Mouse (Mus musculus): ENCODE data around the gene Slc25a34. TPM values are rescaled to one million over a fixed set of nuclear protein-coding genes. Genes with fewer than 3 reads are reported as not detected.

Slc25a34 gene
- polyA plus RNA-seq (2015; fragmentation: Nextera tagmentation; extraction: Ambion mirVana), result 0.14 and 0.15 TPM in 2 replicates

GRCm38 (mm10) chr4:141623666-141624065 lies at the start of gene Slc25a34:
Slc25a34 (minus strand) TSS chr4:141623821.

GRCm38 (mm10) chr4:141664799-141665198 lies 41.2 kb upstream of the Slc25a34 start, which contains the start of gene Plekhm2:
Plekhm2 (minus strand) TSS chr4:141664899.

GRCm38 (mm10) chr4:141618565-141619243 lies 4.9 kb downstream of the Slc25a34 start, which contains the start of gene Tmem82:
Tmem82 (minus strand) TSS chr4:141618633.

GRCm38 (mm10) chr4:141605861-141606260 lies 17.8 kb downstream of the Slc25a34 start, which contains the start of gene Fblim1:
Fblim1 (minus strand) TSS chr4:141606096.

Other genes with a start within 250 kb of the Slc25a34 start
- gene Clcnka, start 225.1 kb downstream of the Slc25a34 start, polyA plus RNA-seq (2015; fragmentation: Nextera tagmentation; extraction: Ambion mirVana), result not detected in 2 replicates
- gene Clcnkb, start 207.8 kb downstream of the Slc25a34 start, polyA plus RNA-seq (2015; fragmentation: Nextera tagmentation; extraction: Ambion mirVana), result 0.12 TPM in 1 of 2 replicates, not detected in the other
- gene Hspb7, start 203.0 kb downstream of the Slc25a34 start, polyA plus RNA-seq (2015; fragmentation: Nextera tagmentation; extraction: Ambion mirVana), result 0.30 and 0.42 TPM in 2 replicates
- not detected in 2 replicates for gene Srarp, start 187.7 kb downstream of the Slc25a34 start, polyA plus RNA-seq (2015; fragmentation: Nextera tagmentation; extraction: Ambion mirVana)
- 9.6 and 13.1 TPM in 2 replicates for gene Zbtb17, start 179.2 kb downstream of the Slc25a34 start, polyA plus RNA-seq (2015; fragmentation: Nextera tagmentation; extraction: Ambion mirVana)
- gene Spen, start 85.2 kb downstream of the Slc25a34 start, polyA plus RNA-seq (2015; fragmentation: Nextera tagmentation; extraction: Ambion mirVana), result 6.7 and 7.7 TPM in 2 replicates
- gene Fblim1, start 17.7 kb downstream of the Slc25a34 start, polyA plus RNA-seq (2015; fragmentation: Nextera tagmentation; extraction: Ambion mirVana), result 12.8 and 15.0 TPM in 2 replicates
- 0.57 TPM in 2 replicates for gene Tmem82, start 5.2 kb downstream of the Slc25a34 start, polyA plus RNA-seq (2015; fragmentation: Nextera tagmentation; extraction: Ambion mirVana)
- gene Plekhm2, start 41.1 kb upstream of the Slc25a34 start, polyA plus RNA-seq (2015; fragmentation: Nextera tagmentation; extraction: Ambion mirVana), result 3.2 and 3.5 TPM in 2 replicates
- not detected in 2 replicates for gene Rsc1a1, start 61.8 kb upstream of the Slc25a34 start, polyA plus RNA-seq (2015; fragmentation: Nextera tagmentation; extraction: Ambion mirVana)
- 12.9 and 13.9 TPM in 2 replicates for gene Ddi2, start 99.6 kb upstream of the Slc25a34 start, polyA plus RNA-seq (2015; fragmentation: Nextera tagmentation; extraction: Ambion mirVana)
- gene Agmat, start 122.9 kb upstream of the Slc25a34 start, polyA plus RNA-seq (2015; fragmentation: Nextera tagmentation; extraction: Ambion mirVana), result 0.22 and 0.29 TPM in 2 replicates
- 2.1 and 3.0 TPM in 2 replicates for gene Dnajc16, start 167.1 kb upstream of the Slc25a34 start, polyA plus RNA-seq (2015; fragmentation: Nextera tagmentation; extraction: Ambion mirVana)
- gene Casp9, start 169.8 kb upstream of the Slc25a34 start, polyA plus RNA-seq (2015; fragmentation: Nextera tagmentation; extraction: Ambion mirVana), result 13.2 and 14.3 TPM in 2 replicates
- gene Cela2a, start 202.3 kb upstream of the Slc25a34 start, polyA plus RNA-seq (2015; fragmentation: Nextera tagmentation; extraction: Ambion mirVana), result 86.9 and 249 TPM in 2 replicates
- not detected in 2 replicates for gene Ctrc, start 222.5 kb upstream of the Slc25a34 start, polyA plus RNA-seq (2015; fragmentation: Nextera tagmentation; extraction: Ambion mirVana)

All from spleen, postnatal 0 days (tissue).